Mouse (Mus musculus) liver, adult 2 months (tissue): ENCODE measurements around the gene Spem1.

Experiments
- CTCF ChIP-seq: fragments of 200-500 bp; IDR thresholded peaks from 2 replicates; pipeline ENCODE4 v1.5.1; 2011; ENCODE audit warnings: low read depth, low read length, control low read depth
- POLR2A ChIP-seq: fragments of 200-500 bp; IDR thresholded peaks from 2 replicates; pipeline ENCODE4 v1.6.1; 2011; ENCODE audit warnings: low read length, control low read depth; ENCODE audit not compliant: insufficient read depth; ENCODE audit errors: extremely low read depth

DNA sequence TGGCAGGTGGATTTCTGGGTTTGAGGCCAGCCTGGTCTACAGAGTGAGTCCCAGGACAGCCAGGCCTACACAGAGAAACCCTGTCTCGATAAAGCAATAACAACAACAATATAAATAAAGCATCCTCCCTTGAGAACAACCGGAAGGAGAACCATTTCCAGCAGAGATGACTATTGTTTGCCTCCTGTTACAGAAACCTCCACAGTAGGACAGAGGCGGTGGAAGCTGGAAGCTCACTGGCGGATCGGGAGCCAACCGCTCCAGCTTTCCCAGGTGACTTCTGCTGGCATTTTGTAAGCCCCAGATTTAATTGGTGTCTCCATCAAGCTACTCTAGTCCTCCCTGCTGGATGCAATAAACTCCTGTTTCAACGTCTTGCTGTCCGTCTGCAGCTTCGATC is 43.6 kb upstream of the Spem1 start:
- TF ChIP-seq POLR2A (no peak), CTCF (no peak)
